Mouse (Mus musculus) MEL (cell line): ENCODE data around the gene Plekha5. TPM values are rescaled to one million over a fixed set of nuclear protein-coding genes. Genes with fewer than 3 reads are reported as not detected.

Experiments
- DNase-seq: peaks from one replicate; pipeline ENCODE4 v3.0.0; 2011; ENCODE audit warnings: low read depth, low spot score
- H3K27ac ChIP-seq: 2 replicates; pipeline ENCODE4 v1.5.1; 2012; ENCODE audit warnings: low read depth, mild to moderate bottlenecking, control low read depth, low read length, moderate library complexity; ENCODE audit not compliant: control insufficient read depth
- H3K27me3 ChIP-seq, 2 experiments: fragments of 150-350 bp in 1 of 2; sonication (generic) in 1 of 2; 2 replicates each; pipeline ENCODE4 v1.6.1; 2012; ENCODE audit warnings: low read length in 2 of 2, mild to moderate bottlenecking in 2 of 2, improper control_type of control experiment in 1 of 2, moderate library complexity in 1 of 2; ENCODE audit not compliant: insufficient read depth in 2 of 2, control insufficient read depth in 1 of 2
- H3K36me3 ChIP-seq, 2 experiments: 2 replicates each; pipeline ENCODE4 v1.6.1; 2012 to 2014; ENCODE audit warnings: low read length in 2 of 2, improper control_type of control experiment in 1 of 2, inconsistent platforms in 1 of 2, mild to moderate bottlenecking in 1 of 2; ENCODE audit not compliant: insufficient read depth in 2 of 2, control insufficient read depth in 1 of 2
- H3K4me1 ChIP-seq, 2 experiments: fragments of 150-350 bp in 1 of 2; sonication (generic) in 1 of 2; 2 replicates each; pipeline ENCODE4 v1.6.1; 2012; ENCODE audit warnings: low read length in 2 of 2, improper control_type of control experiment in 1 of 2, mild to moderate bottlenecking in 1 of 2; ENCODE audit not compliant: insufficient read depth in 2 of 2, control insufficient read depth in 1 of 2
- H3K4me3 ChIP-seq, 2 experiments: fragments of 150-350 bp in 1 of 2; sonication (generic) in 1 of 2; 2 replicates each; pipeline ENCODE4 v1.5.1; 2012; ENCODE audit warnings: low read depth in 2 of 2, low read length in 2 of 2, mild to moderate bottlenecking in 2 of 2, moderate library complexity in 2 of 2, control low read depth in 1 of 2, improper control_type of control experiment in 1 of 2; ENCODE audit not compliant: control insufficient read depth in 1 of 2, insufficient read depth in 1 of 2
- H3K79me2 ChIP-seq: 2 replicates; pipeline ENCODE4 v1.6.1; 2012; ENCODE audit warnings: mild to moderate bottlenecking, low read length, moderate library complexity; ENCODE audit not compliant: control insufficient read depth, poor library complexity, insufficient read depth
- H3K9ac ChIP-seq: 2 replicates; pipeline ENCODE4 v1.6.1; 2012; ENCODE audit warnings: low read depth, mild to moderate bottlenecking, control low read depth, low read length, moderate library complexity; ENCODE audit not compliant: control insufficient read depth, poor library complexity, severe bottlenecking
- H3K9me3 ChIP-seq: fragments of 150-350 bp; sonication (generic); replicated peaks from 2 replicates; pipeline ENCODE4 v1.6.1; 2012; ENCODE audit warnings: mild to moderate bottlenecking, low read length, improper control_type of control experiment, moderate library complexity; ENCODE audit not compliant: insufficient read depth
- BHLHE40 ChIP-seq: IDR thresholded peaks from 2 replicates; pipeline ENCODE4 v1.6.1; 2012; ENCODE audit warnings: low read depth, mild to moderate bottlenecking, inconsistent platforms, low read length, improper control_type of control experiment, borderline replicate concordance
- CHD2 ChIP-seq: IDR thresholded peaks from 2 replicates; pipeline ENCODE4 v1.6.1; 2011; ENCODE audit warnings: low read length, improper control_type of control experiment
- E2F4 ChIP-seq: IDR thresholded peaks from 2 replicates; pipeline ENCODE4 v1.6.1; 2011; ENCODE audit warnings: low read depth, low read length, improper control_type of control experiment, borderline replicate concordance
- EP300 ChIP-seq, 2 experiments: IDR thresholded peaks; 2 replicates each; pipeline ENCODE4 v1.6.1; 2011; ENCODE audit warnings: improper control_type of control experiment in 2 of 2, low read length in 2 of 2, low read depth in 1 of 2, mild to moderate bottlenecking in 1 of 2
- GABPA ChIP-seq: IDR thresholded peaks from 2 replicates; pipeline ENCODE4 v1.6.1; 2012; ENCODE audit warnings: low read depth, mild to moderate bottlenecking, inconsistent platforms, low read length, improper control_type of control experiment, moderate library complexity
- HCFC1 ChIP-seq: IDR thresholded peaks from 2 replicates; pipeline ENCODE4 v1.6.1; 2012; ENCODE audit warnings: low read depth, mild to moderate bottlenecking, inconsistent platforms, low read length, improper control_type of control experiment, moderate library complexity
- MAZ ChIP-seq: IDR thresholded peaks from 2 replicates; pipeline ENCODE4 v1.6.1; 2012; ENCODE audit warnings: low read depth, mild to moderate bottlenecking, inconsistent platforms, low read length, improper control_type of control experiment
- MEF2A ChIP-seq: IDR thresholded peaks from 2 replicates; pipeline ENCODE4 v1.6.1; 2014; ENCODE audit warnings: low read depth, mild to moderate bottlenecking, inconsistent platforms, low read length, improper control_type of control experiment; ENCODE audit not compliant: poor library complexity, insufficient replicate concordance, severe bottlenecking; ENCODE audit errors: extremely low read depth
- MYB ChIP-seq: IDR thresholded peaks from 2 replicates; pipeline ENCODE4 v1.6.1; 2011; ENCODE audit warnings: mild to moderate bottlenecking, low read depth, low read length, improper control_type of control experiment
- MYC ChIP-seq: IDR thresholded peaks from 2 replicates; pipeline ENCODE4 v1.6.1; 2011; ENCODE audit warnings: low read depth, mild to moderate bottlenecking, low read length, improper control_type of control experiment, moderate library complexity
- POLR2A ChIP-seq, 2 experiments: IDR thresholded peaks; 2 replicates each; pipeline ENCODE4 v1.6.1; 2011 to 2012; ENCODE audit warnings: low read length in 2 of 2, mild to moderate bottlenecking in 2 of 2, control low read depth in 1 of 2, improper control_type of control experiment in 1 of 2, low read depth in 1 of 2, moderate library complexity in 1 of 2; ENCODE audit not compliant: control insufficient read depth in 1 of 2, insufficient read depth in 1 of 2, poor library complexity in 1 of 2
- POLR2AphosphoS2 ChIP-seq: IDR thresholded peaks from 2 replicates; pipeline ENCODE4 v1.6.1; 2011; ENCODE audit warnings: low read length, improper control_type of control experiment
- POLR2AphosphoS5 ChIP-seq: IDR thresholded peaks from 2 replicates; pipeline ENCODE4 v1.6.1; 2012; ENCODE audit warnings: low read depth, borderline replicate concordance, mild to moderate bottlenecking, inconsistent platforms, low read length, moderate library complexity, mixed read lengths
- RAD21 ChIP-seq: IDR thresholded peaks from 2 replicates; pipeline ENCODE4 v1.6.1; 2011; ENCODE audit warnings: mild to moderate bottlenecking, low read depth, low read length, improper control_type of control experiment
- SMC3 ChIP-seq: IDR thresholded peaks from 2 replicates; pipeline ENCODE4 v1.6.1; 2011; ENCODE audit warnings: low read depth, low read length, improper control_type of control experiment
- TAL1 ChIP-seq: IDR thresholded peaks from 2 replicates; pipeline ENCODE4 v1.6.1; 2012; ENCODE audit warnings: mild to moderate bottlenecking, inconsistent platforms, low read length, moderate library complexity, mixed read lengths
- ZKSCAN1 ChIP-seq: IDR thresholded peaks from 2 replicates; pipeline ENCODE4 v1.6.1; 2012; ENCODE audit warnings: low read depth, mild to moderate bottlenecking, inconsistent platforms, low read length, improper control_type of control experiment, moderate library complexity
- polyA plus RNA-seq, 2 experiments: library from polyadenylated mRNA; stranded (reverse) in 1 of 2; unstranded in 1 of 2; fragments of >175 nt in 1 of 2; fragments of >200 nt in 1 of 2; gene quantifications; 2 replicates each; pipeline versions ENCODE4 v1.2.1 to v1.2.4; 2012; ENCODE audit warnings: low replicate concordance in 2 of 2, low read depth in 1 of 2; ENCODE audit not compliant: insufficient read length in 2 of 2, insufficient read depth in 1 of 2, missing spikeins in 1 of 2
- total RNA-seq: library from RNA; depleted of rRNA; stranded (reverse); fragments of 300-350 nt; gene quantifications from 2 replicates; pipeline ENCODE4 v1.2.3, GENCODE M21; 2012

Gene Plekha5
- total and polyA plus RNA-seq, 3 experiments: 0.24 to 0.35 TPM; not detected in 1

DNA sequence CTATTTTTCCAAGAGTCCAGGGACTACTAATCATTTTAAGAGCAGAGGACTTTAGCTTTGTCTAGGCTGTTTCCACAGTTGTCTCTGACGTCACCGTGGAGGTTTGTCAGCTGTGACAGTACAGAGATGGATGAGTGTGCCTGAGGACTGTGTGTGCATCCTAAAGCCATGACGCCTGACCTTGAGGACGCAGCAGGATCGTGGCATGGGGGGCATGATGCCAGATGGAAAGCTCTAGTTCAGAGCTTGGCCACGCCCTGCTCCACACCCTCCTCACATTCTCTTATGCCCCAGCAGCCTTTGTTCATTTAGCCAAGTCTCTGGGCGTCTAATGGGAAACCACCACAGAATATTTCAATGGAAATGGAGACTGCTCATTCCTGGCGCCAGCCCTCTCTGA lies 111.7 kb downstream of the Plekha5 start:
- no peaks in the 10 kb centered on the region for H3K79me2 ChIP-seq
- no peak overlapping the region for H3K9ac ChIP-seq
- no peaks in the 10 kb centered on the region; a peak in 1 of 4 replicates for H3K27me3 ChIP-seq
- H3K9me3 ChIP-seq: no peaks in the 10 kb centered on the region
- no peaks in the 10 kb centered on the region for H3K4me1 ChIP-seq
- H3K4me3 ChIP-seq: no peak overlapping the region
- H3K36me3 ChIP-seq: no peaks in the 10 kb centered on the region
- H3K27ac ChIP-seq: no peak overlapping the region
- DNase-seq: no peak
- no peak for TF ChIP-seq TAL1
- no peak for TF ChIP-seq BHLHE40
- TF ChIP-seq POLR2AphosphoS5: no peak
- TF ChIP-seq POLR2AphosphoS2: no peak
- no peak for TF ChIP-seq MEF2A
- TF ChIP-seq ZKSCAN1: no peak
- TF ChIP-seq CHD2: no peak
- no peak for TF ChIP-seq HCFC1
- no peak for TF ChIP-seq GABPA

- no peaks in the 10 kb centered on the region; a peak in 1 of 4 replicates for H3K27me3 ChIP-seq
- H3K27ac ChIP-seq: no peak overlapping the region
- no peak overlapping the region for H3K4me3 ChIP-seq
- no peaks in the 10 kb centered on the region for H3K4me1 ChIP-seq
- H3K9ac ChIP-seq: no peak overlapping the region
- H3K9me3 ChIP-seq: no peaks in the 10 kb centered on the region
- H3K36me3 ChIP-seq: no peaks in the 10 kb centered on the region
- TF ChIP-seq MYC (no peak), HCFC1 (no peak), MAZ (no peak), SMC3 (no peak), POLR2AphosphoS5 (no peak), POLR2A (IDR thresholded peaks at IDR 0.05; ENCODE audit: control insufficient read depth in 1 of 2, insufficient read depth in 1 of 2, low read depth in 1 of 2, low read length in 2 of 2, poor library complexity in 1 of 2) (no peak), MYB (no peak), POLR2AphosphoS2 (no peak), E2F4 (no peak), RAD21 (no peak), EP300 (IDR thresholded peaks at IDR 0.05; ENCODE audit: low read depth in 1 of 2, low read length in 2 of 2) (no peak)
- no peak for DNase-seq
- no peaks in the 10 kb centered on the region for H3K79me2 ChIP-seq
Observed at GRCm38 (mm10) chr6:140541919-140542318, 118.1 kb downstream of the Plekha5 start.
